Mouse (Mus musculus): ENCODE results near the gene Sat2.
A peak's percentile ranks its signal among the peaks of the same experiment; 100 is the strongest.

The Sat2 gene

DNA sequence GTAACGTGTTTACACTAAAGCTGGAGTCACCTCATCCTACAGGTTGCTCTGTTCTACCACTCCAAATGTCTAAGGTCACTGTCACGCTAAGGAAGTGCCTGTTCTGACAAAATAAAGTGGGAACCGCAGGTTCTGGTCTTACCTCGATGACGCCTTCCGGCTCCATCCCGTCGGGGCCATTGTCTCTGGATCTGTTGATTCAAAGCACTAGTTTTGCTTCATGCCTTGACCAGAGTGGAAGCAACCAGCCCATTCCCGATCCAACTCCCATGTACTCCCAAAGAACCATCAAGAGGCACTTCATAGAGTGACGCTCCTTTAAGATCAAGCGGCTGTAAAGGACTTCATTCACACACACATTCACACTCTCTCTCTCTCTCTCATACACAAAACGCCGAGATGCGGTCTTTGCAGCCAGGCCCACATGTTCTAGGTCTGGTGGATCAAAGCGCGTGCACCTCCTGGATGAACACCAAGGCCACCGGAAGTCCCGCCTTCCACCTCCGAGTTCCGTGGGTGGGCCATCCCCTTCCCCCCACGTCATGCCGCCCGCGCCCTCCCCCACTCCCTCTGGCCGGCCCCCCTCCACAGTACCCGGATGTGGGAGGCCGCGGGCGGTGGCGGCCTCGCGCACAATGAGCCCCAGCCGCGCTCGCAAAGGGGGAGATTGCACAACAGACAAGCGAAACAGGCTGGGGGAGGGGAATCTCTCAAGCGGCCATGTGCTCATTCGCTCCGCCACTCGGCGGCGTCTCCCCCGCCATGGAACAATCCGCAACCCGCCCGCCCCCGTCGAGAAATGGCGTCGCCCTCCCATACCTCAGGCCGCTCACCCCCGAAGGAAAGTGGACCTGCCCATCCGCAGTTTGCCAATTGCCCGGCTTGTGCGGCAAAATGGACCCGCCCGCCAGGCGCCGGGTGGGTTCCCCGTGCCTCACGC is 49.2 kb downstream of the Sat2 start:
- peak; percentile 94 to 95 for DNase-seq (ENCODE audit: low read depth in 2 of 2, low spot score in 2 of 2)

DNA sequence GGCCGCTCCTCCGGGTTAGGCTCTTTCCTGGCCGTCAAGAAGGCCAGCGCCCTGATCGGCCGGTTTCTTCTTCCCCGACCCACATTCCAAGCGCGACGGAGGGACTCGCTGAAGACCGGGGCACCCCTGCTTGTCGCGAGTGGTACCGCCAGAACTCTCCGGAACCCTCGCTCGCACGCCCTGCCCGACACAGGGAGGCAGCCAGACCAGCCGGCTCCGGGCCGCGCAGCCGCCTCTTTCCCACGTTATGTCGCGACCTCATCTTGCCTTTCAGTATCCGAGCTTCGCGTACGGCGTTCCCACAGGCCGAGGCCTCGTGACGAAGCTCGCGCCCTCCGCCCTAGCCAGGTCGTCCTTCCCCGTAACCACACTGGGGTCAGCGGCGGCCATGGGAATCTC is 49.9 kb downstream of the Sat2 start:
- no peak for DNase-seq (ENCODE audit: low read depth in 2 of 2, low spot score in 2 of 2)

DNA sequence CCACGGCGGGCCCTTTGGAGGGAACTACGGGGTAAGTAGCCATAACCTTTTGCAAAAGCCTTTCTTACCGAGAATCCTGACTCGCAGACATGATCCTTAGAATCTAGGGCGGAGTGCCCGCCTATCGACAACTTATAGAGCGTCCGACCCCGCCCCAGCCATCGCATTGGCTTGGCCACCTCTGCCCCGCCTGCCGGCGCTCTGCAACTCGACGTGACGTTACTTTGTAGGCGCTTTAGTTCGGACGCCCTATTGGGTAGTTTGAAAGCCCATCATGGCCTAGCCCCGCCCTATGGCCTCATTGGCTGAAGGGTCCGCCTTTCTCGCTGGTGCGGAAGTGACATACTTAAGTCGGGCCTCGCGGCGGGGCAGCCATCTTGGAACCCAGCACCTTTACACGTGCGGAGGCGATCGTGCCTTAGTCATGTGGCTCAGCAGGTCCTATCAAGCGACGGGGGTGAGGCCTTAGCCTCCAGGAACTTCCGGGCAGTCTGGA is 50.4 kb downstream of the Sat2 start, which contains the start of gene Eif4a1:
Eif4a1 (minus strand) TSS at position 213 of the 496 bp plus-strand sequence.
- peak; percentile 98 for DNase-seq (ENCODE audit: low read depth in 2 of 2, low spot score in 2 of 2)

All from CD8-positive naive resting alpha-beta T cell, adult 2 months (primary cell).